Mouse (Mus musculus) E14TG2a.4 (cell line): ENCODE results near the gene Dnmt3a.

Experiments used
- H3K27me3 ChIP-seq: 2 replicates; pipeline ENCODE4 v1.6.1; 2014; ENCODE audit warnings: low read length, control low read depth; ENCODE audit not compliant: insufficient read depth
- H3K36me3 ChIP-seq: 2 replicates; pipeline ENCODE4 v1.6.1; 2014; ENCODE audit warnings: low read length, control low read depth; ENCODE audit not compliant: insufficient read depth
- H3K4me1 ChIP-seq: replicated peaks from 2 replicates; pipeline ENCODE4 v1.6.1; 2014; ENCODE audit warnings: low read depth, low read length, control low read depth
- H3K4me3 ChIP-seq: replicated peaks from 2 replicates; pipeline ENCODE4 v1.5.1; 2014; ENCODE audit warnings: mild to moderate bottlenecking, low read length
- H3K9me3 ChIP-seq: 2 replicates; pipeline ENCODE4 v1.6.1; 2014; ENCODE audit warnings: low read length, control low read depth
- CTCF ChIP-seq: conservative IDR thresholded peaks from 2 replicates; pipeline ENCODE4 v1.5.1; 2014; ENCODE audit warnings: low read length
- NANOG ChIP-seq: IDR thresholded peaks from 2 replicates; pipeline ENCODE4 v1.6.1; 2014; ENCODE audit warnings: borderline replicate concordance, low read length, mixed read lengths
- POU5F1 ChIP-seq: IDR thresholded peaks from 2 replicates; pipeline ENCODE4 v1.6.1; 2014; ENCODE audit warnings: low read length, borderline replicate concordance

Gene Dnmt3a

GRCm38 (mm10) chr12:3768391-3768790, 37.4 kb upstream of the Dnmt3a start:
- TF ChIP-seq CTCF (no peak), NANOG (no peak), POU5F1 (no peak)
- H3K4me1 ChIP-seq, result 0 out of 2 replicates have a peak, but pooled peaks cover 3% of the 10 kb centered on the region
- H3K36me3 ChIP-seq, result peaks cover 15% of the 10 kb centered on the region
- H3K4me3 ChIP-seq, result no peak overlapping the region
- no peaks in the 10 kb centered on the region for H3K27me3 ChIP-seq
- no peaks in the 10 kb centered on the region for H3K9me3 ChIP-seq

- H3K9me3 ChIP-seq, result no peaks in the 10 kb centered on the region
- H3K4me3 ChIP-seq, result no peak overlapping the region
- peaks cover 25% of the 10 kb centered on the region for H3K36me3 ChIP-seq
- H3K27me3 ChIP-seq, result no peaks in the 10 kb centered on the region
- TF ChIP-seq POU5F1 (no peak), CTCF (no peak)
- H3K4me1 ChIP-seq, result peaks cover 4% of the 10 kb centered on the region; the same call in 1 of the 2 replicates
Observed at GRCm38 (mm10) chr12:3770546-3770945, 35.3 kb upstream of the Dnmt3a start.

GRCm38 (mm10) chr12:3771080-3771479, 34.7 kb upstream of the Dnmt3a start:
- peaks cover 9% of the 10 kb centered on the region for H3K4me1 ChIP-seq
- peaks cover 30% of the 10 kb centered on the region for H3K36me3 ChIP-seq
- no peak overlapping the region for H3K4me3 ChIP-seq
- TF ChIP-seq CTCF, result no peak
- TF ChIP-seq NANOG, result no peak
- H3K27me3 ChIP-seq, result no peaks in the 10 kb centered on the region
- no peaks in the 10 kb centered on the region for H3K9me3 ChIP-seq

- H3K36me3 ChIP-seq, result peaks cover 35% of the 10 kb centered on the region
- TF ChIP-seq NANOG (no peak), CTCF (no peak)
- H3K9me3 ChIP-seq, result no peaks in the 10 kb centered on the region
- H3K27me3 ChIP-seq, result no peaks in the 10 kb centered on the region
- H3K4me1 ChIP-seq, result peaks cover 33% of the 10 kb centered on the region
- no peak overlapping the region for H3K4me3 ChIP-seq
Observed at GRCm38 (mm10) chr12:3773643-3774042, 32.2 kb upstream of the Dnmt3a start.

- Histone ChIP-seq H3K9me3 (no peaks in the 10 kb centered on the region), H3K36me3 (peaks cover 42% of the 10 kb centered on the region)
- TF ChIP-seq CTCF (no peak), NANOG (no peak), POU5F1 (no peak)
Observed at GRCm38 (mm10) chr12:3776015-3776414, 29.8 kb upstream of the Dnmt3a start.

GRCm38 (mm10) chr12:3777682-3778081, 28.1 kb upstream of the Dnmt3a start:
- Histone ChIP-seq H3K36me3 (peaks cover 38% of the 10 kb centered on the region), H3K4me3 (no peak overlapping the region), H3K9me3 (no peaks in the 10 kb centered on the region), H3K4me1 (peaks cover 69% of the 10 kb centered on the region), H3K27me3 (no peaks in the 10 kb centered on the region)
- no peak for TF ChIP-seq NANOG
- no peak for TF ChIP-seq CTCF
- TF ChIP-seq POU5F1, result no peak

More at GRCm38 (mm10) chr12:3776015-3776414, 29.8 kb upstream of the Dnmt3a start:
- H3K4me3 ChIP-seq, result no peak overlapping the region
- peaks cover 53% of the 10 kb centered on the region for H3K4me1 ChIP-seq
- no peaks in the 10 kb centered on the region for H3K27me3 ChIP-seq

GRCm38 (mm10) chr12:3778286-3778685, 27.5 kb upstream of the Dnmt3a start:
- Histone ChIP-seq H3K9me3 (no peaks in the 10 kb centered on the region), H3K36me3 (peaks cover 32% of the 10 kb centered on the region), H3K27me3 (no peaks in the 10 kb centered on the region), H3K4me1 (peaks cover 75% of the 10 kb centered on the region), H3K4me3 (no peak overlapping the region)
- TF ChIP-seq CTCF, result no peak
- no peak for TF ChIP-seq POU5F1

- peaks cover 19% of the 10 kb centered on the region for H3K36me3 ChIP-seq
- peaks cover 83% of the 10 kb centered on the region for H3K4me1 ChIP-seq
- no peaks in the 10 kb centered on the region for H3K9me3 ChIP-seq
- TF ChIP-seq CTCF, result no peak
- no peak for TF ChIP-seq NANOG
- no peak for TF ChIP-seq POU5F1
- H3K27me3 ChIP-seq, result no peaks in the 10 kb centered on the region
- H3K4me3 ChIP-seq, result no peak overlapping the region
Observed at GRCm38 (mm10) chr12:3779639-3780038, 26.2 kb upstream of the Dnmt3a start.

GRCm38 (mm10) chr12:3780405-3780891, 25.4 kb upstream of the Dnmt3a start:
- TF ChIP-seq POU5F1 (no peak), NANOG (no peak), CTCF (no peak)
- H3K36me3 ChIP-seq, result peaks cover 17% of the 10 kb centered on the region
- H3K4me3 ChIP-seq, result peak overlapping the region; percentile 43
- H3K4me1 ChIP-seq, result peaks cover 91% of the 10 kb centered on the region
- H3K27me3 ChIP-seq, result no peaks in the 10 kb centered on the region
- no peaks in the 10 kb centered on the region for H3K9me3 ChIP-seq
